Mouse (Mus musculus) urinary bladder, postnatal 25 days (tissue): ENCODE measurements around the gene Usp35.

Experiments used
- DNase-seq: peaks from one replicate; pipeline ENCODE4 v3.0.0; 2022; ENCODE audit warnings: low spot score

Usp35 gene

DNA sequence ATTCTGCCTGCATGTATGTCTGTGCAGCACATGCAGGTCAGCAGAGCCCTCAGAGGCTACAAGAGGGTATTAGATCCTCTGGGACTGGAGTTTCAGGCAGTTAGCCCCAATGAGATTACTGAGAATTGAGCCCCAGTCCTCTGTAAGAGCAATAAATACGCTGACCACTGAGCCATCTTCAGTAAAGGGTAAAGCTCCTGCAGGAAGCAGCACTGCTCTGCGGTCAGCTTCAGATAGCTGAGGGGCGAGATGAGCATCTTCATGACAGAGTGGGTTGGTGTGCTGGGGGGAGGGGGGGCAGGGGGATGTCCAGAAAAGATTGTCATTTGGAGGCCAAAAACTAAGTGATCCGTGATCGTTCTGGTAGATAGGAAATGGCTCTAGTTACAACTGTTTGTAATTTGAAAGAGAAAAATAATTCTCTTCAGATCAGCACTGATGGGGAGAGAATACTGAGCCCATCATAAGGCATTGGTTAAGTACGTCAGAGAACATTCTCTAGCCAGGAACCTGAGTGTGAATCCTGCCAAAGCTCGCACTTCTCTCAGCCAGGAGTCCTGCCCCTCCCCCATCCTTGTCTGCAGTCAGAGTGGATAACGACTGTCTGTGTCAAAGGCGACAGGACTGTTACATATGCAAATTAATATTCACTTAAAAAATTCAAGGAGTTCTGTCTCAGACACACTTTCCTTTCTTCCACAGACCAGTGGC lies 14.4 kb upstream of the Usp35 start:
- no peak for DNase-seq

DNA sequence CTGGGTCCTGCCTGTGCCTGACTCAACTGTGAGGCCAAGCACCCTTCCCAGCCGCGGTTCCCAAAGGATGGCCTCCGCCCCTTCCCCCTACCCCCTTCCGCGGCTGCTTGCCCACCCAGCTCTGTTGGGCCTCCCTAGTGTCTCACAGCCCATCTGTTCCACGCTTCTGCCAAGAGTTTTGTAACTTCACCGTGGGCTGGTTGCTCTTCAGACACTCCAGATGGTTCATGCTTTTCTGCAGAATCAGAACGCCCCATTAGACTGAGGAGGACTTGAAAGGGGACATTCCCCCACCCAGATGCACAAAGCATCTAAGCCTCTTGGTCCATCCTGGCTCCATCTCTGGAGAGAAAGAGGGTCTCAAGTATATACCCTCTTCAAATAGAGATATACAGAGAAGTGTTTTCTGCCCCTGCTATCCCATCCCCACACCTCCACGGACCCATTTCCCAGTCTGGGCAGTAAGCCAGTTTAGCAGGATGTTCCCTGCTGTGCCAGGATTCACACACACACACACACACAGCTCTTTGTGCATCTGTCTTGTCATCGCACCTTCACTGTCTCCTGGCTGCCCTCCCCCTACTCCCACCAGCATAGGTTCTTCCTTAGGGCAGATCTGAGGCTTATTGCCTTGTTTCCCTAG lies 13.5 kb upstream of the Usp35 start:
- no peak for DNase-seq

DNA sequence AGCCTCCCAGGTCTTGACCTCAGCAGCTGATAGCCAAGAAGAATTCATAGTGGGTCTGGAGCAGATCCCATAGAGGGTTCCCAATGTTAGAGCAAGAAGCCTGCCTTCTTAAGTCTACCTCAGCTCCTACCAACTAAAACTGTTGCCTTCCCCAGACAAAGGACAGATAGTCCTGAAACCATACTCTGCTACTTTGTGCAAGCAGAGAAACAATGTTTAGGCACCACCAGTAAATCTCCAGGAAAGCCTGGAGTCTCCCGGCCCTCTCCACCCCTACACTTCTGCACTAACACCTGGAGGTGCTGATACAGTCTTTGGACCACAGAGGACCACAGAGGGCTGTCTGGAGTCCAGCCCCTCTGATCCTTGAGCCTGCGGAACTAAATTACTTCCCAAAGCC lies 12.8 kb upstream of the Usp35 start:
- no peak for DNase-seq

DNA sequence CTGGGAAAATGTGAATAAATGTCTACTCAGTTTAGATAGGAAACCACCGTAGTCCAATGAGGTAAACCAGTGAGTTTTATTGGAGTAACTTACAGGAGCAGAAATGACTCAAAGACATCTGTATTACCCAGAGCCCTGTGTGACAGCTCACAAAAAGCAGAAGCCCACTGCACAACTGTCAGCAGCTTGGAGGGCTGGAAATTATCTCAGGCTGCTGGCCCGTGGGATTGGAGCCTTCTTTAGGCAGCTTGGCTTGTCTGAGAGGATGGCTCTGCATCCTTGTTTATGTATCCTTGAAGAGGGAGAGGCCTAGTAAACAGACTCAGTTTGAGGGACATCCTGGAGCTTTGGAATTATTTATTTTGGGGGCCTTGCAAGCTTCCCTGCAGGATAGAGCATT lies 11.1 kb upstream of the Usp35 start:
- no peak for DNase-seq

DNA sequence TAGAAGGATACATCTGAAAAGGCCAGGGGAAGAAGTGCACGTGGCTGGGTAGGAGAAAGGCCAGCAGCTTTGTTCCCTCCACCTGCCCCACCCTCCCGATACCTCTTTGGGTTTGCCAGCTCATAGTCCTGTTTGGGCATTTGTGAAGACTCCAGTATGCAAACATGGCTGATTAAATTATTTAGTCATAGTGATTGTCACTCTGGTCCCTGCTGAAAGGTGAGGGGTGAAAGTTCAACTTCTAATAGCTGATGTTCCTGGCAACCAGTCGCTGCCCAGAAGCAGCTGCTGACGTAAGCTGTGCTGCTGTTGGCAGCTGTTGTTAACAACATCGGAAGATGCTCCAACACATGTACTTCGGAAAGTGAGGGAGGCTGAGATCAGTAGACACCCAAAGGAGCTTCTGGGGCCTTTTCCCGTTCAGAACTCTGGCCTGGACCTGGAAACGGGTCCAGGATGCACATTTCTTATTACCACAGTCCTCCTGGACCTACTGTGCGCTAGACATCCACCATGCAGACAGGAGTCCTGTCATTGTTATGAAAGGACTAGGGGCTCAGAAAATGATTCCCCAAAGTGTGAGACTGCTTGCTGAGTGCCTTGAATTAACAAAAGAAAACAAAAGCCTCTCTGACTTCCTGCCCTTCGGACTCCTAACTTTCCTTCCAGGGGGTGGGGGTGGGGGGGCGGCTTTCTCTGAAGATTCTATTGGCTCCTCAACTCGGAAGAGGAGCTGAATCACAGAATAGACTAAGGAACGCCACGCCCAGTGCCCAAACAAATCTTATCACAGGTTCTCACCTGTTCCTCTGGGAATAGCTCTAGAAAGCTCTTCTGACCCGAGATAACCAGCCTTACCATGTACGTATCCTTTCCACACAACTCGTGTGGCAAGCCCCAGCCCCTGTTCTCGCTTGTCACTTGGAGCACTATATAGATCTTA lies 9.4 kb upstream of the Usp35 start:
- DNase-seq = no peak

DNA sequence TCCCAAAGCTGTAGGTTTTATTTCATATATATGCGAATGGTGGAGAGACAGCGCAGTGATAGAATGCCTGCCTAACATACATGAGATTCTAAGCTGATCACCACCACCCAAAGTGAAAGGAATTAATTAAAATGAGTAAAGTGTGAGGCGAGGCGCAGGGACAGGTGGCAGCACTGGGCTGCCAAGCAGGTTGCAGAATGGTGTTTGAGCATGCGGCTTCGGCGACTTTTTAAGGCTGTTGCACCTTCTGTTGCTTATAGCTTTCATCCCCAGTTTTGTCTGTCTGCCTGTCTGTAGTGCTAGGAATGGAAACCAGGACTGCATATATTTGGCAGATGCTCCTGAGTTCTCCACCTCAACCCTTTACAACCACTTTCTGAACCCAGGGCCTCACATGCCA lies 7.8 kb upstream of the Usp35 start:
- no peak for DNase-seq

DNA sequence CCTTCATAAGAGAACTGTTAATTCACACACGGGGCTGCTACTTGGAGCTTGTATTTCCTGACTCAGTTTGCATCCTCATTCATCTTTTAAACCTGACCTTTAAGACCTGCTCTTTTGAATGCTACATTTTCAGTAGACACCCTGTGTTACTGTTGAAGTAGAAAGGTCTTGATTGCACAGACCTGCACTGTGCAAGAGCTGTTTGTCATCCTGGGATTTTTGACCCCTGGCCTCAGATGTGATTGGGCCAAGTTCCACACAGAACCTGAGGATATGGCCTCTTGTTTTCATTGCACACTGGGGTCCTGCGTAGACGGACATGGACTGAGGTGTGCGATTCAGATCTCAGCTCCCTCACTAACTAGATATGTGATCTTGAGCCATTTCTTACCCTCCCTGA lies 6.8 kb upstream of the Usp35 start:
- DNase-seq = no peak

DNA sequence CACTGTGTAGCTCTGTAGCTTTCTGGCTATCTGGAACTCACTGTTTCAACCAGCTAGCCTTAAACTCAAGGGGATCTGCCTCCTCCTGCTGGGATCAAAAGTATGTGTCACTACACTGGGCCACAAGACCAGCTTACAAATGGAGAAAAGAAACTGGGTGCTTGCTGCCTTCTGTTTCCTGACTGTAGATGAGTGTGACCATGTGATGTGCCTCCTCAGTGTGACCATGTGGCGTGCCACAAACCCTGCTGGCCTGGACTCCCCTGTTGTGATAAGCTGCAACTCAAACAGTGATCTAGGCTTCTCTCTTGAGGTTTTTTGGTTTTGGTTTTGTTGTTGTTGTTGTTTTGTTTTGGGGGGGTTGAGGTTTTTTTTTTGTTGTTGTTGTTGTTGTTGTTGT lies 4.9 kb upstream of the Usp35 start:
- no peak for DNase-seq

DNA sequence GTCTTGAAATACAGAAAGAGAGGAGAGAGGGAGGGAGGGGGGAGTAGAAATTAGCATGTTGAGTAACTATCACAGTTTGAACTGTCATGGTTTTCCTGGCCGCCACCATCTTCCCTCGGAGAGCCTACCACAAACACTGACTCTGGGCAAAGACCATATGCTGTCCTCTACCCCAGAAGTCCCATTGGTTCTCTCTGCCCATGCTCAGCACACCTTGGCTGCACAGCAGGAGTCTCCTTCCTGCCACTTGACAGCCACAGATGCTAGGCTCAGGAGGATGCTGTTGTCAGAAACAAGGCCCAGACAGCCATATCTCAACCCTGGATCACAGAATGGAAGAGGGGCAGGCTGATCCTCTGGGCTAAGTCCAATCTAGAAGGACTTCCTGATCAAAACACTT lies 2.6 kb upstream of the Usp35 start:
- DNase-seq = no peak

DNA sequence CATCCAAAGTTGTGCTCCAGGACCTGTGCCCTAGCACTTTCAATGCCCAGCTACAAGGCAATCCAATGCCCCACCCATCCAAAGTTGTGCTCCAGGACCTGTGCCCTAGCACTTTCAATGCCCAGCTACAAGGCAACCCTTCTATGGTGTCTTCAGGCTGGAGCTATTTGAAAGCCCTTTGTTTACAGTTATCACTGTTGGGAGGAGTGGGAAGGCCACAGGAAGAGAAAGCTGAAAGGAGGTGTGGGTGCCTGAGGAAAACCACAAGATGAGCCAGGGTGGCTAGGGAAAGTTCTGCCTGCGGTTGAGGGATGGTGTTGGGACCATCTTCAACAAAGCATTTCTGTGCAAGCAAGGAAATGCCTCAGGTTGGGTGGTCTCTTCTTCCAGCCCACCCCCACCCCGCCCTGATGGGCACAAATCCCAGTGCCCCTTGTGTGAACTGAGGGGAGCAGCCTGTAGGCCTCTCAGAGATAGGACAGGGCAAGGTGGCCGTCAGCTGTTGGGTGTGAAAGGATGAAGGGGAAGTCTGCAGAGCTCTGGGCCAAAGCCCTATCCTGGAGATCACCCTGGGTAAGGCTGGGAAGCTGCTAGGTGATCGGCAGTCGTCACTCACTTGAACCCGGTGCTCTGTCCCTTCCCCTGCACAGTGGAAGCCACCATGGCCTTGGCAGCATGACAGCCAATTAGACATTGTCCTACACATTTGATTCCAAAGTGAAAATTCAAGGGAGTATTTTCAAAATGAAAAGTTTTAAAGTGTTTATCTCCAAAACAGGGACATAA lies 1.5 kb upstream of the Usp35 start:
- no peak for DNase-seq

DNA sequence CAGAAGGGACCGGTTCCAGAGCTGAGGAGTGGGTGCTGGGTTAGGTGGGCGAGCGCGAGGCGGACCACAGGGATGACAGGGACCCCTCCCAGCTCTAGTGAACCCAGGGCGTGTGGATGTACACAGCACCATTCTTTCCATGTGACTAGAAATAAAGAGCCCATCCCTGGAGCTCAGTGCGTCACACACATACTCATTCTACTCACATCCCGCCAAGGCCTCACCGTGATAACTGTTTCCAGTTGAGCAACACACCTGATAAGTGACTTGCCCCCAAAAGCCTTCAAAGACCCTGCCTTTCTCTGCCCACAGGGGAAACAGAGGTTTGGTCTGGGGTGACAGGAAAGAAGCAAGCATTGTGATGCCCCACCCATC lies 834 bp upstream of the Usp35 start:
- no peak for DNase-seq

DNA sequence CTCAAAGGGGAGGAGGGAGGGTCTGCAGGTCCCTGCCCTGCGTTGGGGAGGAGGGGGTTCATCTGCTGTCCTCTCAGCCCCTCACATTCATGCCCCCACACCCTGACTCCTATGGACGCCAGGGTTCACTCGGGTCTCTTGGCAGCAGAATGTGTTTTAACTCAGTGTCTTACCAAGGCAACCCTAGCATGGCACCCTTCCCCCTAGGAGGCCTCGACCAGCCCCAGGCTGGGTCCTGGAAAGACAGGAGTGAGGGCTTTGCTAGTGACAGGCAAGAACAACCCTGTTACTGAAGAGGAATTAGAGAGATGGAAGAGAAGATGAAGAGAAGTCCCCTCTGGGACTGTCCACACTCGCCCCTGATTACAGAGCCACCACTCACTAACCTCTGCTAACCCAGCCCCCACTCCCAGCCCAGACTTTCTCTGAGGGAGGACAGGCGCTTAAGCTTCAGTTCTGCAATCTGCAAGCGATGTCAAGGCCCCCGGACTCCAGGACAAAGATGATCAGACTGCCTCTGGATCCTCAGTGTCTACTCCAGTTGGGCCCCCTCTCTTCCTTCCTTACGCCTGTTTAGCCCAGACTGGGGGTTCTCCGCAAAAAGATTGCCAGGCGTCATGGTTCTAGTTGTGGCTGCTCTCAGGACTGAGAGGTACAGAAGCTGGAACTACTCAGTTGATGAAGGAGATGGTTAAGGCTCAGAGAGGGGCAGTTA lies 732 bp downstream of the Usp35 start:
- no peak for DNase-seq

DNA sequence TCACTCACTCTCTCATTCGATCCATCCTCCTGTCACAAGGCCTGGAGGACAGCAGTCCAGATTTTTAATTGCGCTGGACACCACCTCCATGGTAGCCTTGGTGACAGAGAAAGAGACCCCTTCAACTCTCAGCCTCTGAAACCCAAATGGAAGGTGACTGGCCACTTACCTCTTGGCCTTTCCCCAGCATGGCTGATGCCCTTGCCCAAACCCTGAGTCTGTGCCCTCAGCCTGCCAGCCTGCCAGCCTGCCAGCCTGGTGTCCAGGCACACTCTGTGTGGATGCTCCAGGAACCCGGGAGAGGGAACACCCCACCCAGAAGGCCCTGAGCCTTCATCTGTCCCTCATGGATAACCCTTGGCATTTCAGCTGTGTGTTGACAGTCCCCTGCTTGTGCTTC lies 2.1 kb downstream of the Usp35 start:
- DNase-seq = no peak

DNA sequence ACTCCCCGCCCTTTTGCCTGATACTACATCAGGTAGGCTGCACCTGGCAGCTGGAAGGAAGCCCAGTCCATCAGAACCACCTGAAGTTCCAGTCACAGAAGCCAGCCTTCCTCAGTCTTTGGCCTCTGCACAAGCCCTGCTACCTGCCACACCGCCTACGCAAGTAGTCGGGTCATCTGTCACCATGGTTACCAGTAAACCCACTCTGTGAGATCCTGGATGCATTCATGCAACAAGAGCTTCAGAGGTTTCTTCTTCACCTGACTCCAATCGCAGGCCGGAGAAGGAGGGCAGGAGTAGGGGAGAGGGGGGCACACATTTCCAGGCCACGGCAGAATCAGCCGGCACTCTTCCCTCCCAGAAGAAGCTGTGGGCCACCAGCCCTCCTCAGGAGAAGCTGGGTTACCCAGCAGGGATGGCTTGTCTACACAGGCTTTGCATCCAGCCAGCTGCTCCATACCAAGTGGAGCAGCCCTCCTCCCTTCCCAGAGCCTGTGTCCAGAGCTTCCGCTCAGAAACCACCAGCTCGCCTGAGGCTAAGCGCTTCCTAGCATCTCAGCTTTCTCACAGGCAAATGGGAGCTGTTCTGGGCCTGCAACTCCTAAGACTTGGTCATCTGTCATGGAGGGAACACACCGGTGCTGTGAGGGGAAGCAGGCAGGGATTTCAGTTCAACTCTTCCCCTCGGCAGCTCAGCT lies 2.8 kb downstream of the Usp35 start:
- no peak for DNase-seq

DNA sequence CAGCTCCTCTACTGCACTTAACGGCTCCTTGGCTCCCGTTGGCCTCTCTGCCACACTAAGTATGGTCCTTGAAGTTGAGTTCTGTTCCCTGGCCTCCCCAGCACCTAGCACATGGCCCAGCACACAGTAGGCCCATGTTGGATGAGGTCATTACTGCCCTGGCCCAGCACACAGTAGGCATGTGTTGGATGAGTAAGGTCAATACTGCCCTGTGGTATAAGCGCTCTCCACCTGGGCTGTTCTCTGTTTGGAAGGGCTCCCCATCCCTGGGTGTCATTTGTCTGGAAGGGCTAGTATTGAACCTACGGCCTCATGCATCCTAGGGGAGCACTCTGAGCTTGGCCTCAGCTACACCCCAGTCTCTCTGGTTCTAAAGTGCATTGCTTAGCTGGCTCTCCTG lies 4.4 kb downstream of the Usp35 start:
- no peak for DNase-seq

DNA sequence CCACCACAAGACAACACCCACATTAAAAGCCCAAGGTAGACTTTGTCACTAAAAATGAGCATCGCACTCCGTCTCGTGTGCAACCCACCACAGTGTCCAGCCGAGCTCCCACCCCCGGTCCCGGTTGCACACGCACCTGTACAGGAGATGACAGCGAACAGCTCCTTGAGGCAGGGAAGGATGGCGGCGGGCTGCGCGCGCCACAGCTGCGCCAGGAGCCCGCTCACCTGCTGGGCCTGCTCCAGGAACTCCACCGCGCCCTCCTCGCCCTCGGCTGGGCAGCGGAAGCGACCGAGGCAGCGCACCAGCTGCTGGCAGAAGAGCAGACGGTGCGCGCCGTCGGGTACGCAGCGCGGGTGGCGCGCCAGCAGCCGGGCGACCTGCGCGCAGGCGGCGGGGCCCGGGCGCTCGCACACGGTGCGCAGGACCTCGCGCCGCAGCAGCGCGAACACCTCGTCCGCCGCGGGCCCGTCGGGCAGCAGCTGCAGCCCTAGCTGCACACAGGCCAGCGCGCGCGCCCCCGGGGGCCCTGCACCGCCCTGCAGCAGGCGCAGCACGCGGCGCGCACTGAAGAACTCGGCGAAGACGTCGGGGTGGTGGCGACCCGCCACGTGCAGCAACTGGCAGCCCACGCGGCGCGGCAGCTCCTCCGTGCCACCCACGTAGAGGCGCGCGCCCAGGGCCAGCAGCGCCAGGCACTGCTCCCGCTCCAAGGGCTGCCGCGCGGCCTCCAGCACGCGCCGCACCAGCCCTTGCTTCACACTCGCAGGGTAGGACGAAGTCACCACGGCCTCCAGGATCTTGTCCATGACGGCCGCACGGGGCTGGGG lies 6.4 kb downstream of the Usp35 start:
- DNase-seq = no peak

DNA sequence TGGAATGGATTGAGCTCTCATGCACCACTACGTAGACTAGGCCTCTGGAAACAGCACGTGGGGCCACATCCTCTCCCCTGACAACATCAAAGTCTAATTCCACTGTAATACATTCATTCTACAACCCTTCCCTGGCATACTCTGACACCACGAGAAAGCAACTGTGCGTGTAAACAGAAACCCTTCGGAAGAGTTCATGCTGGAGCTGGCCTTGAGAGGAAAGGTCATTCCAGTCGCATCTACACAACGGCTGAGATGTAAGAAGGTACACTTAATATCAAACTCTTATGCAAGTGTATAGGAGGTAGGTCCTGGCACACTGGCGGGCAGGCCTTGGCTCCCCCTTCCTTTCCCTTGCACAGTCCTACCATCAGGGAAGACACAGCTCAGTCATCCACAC lies 7.5 kb downstream of the Usp35 start:
- DNase-seq = no peak

DNA sequence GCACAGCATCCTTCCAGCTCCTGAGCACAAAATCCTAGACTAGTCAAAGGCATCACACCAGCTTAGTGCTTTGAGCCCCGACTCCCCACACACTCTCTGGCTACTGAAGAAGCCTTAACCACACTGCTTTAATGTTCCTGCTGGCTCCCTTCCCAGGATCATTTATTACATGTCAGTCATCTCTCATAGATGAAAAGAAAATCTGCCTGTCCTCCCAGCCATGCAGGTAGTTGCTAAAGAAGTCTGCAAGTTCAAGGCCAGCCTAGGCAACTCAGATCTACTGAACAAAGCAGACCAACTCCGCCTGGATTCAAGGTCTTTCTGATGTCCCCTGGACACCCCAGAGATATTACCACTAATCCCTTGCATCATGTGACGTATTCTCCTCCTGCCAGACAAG lies 14.1 kb downstream of the Usp35 start:
- no peak for DNase-seq

DNA sequence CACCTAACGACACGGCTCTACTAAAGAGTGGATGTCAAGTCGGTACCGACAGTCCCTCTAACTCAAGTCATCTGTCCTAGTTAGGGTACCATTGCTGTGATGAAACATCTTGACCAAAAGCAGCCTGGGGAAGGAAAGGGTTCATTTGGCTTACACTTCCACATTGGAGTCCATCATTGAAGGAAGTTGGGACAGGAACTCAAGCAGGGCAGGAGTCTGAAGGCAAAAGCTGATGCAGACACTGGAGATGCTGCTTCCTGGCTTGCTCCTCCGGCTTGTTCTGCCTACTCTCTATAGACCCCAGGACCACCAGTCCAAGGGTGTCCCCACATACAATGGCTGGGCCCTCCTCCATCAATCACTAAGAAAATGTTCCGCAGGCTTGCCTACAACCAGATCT lies 16.2 kb downstream of the Usp35 start:
- DNase-seq = no peak

DNA sequence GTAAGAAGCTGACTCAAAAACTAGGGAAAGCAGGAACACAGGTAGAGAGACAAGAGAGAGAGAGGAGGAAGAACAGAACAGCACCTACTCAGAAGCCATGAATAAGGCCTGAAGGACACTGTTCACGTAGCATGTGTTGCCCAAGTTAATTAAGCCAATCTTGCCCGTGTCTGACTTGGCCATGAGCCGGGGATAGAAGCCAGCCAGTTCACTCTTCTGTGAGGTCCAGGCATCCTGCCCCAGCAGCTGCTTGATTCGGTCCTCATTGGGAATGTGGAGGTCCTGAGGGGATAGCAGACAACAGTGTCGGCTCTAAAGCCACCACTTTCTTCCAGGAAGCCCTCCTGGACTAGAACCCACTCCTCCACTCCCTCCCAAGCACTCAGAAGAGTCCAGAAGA lies 17.2 kb downstream of the Usp35 start:
- no peak for DNase-seq
